Mouse (Mus musculus): Measurements from ENCODE around the gene Abcd2. TPM values are rescaled to one million over a fixed set of nuclear protein-coding genes. Genes with fewer than 3 reads are reported as not detected.
A peak's percentile ranks its signal among the peaks of the same experiment; 100 is the strongest.

Gene Abcd2
- polyA plus RNA-seq, 1 experiment from 2014 or later, result 11.8 TPM

- Histone ChIP-seq H3K36me3 (ENCODE audit: control insufficient read depth, insufficient read depth, low read length) (no peaks in the 10 kb centered on the region), H3K27me3 (ENCODE audit: control insufficient read depth, insufficient read depth, low read length) (no peaks in the 10 kb centered on the region), H3K4me3 (replicated peaks; ENCODE audit: low read depth, low read length) (no peak overlapping the region), H3K9ac (replicated peaks; ENCODE audit: low read length) (no peak overlapping the region), H3K27ac (replicated peaks; ENCODE audit: low read depth, low read length) (no peak overlapping the region), H3K4me1 (ENCODE audit: control insufficient read depth, insufficient read depth, low read length) (no peaks in the 10 kb centered on the region), H3K9me3 (ENCODE audit: control insufficient read depth, low read length) (no peaks in the 10 kb centered on the region), H3K4me2 (ENCODE audit: low read length) (no peak overlapping the region)
- ATAC-seq (ENCODE audit: low FRiP score, low TSS enrichment) (no peak), DNase-seq (no peak)
- WGBS, result 57% methylated on average over 9 of the region's 9 CpGs
Observed at GRCm38 (mm10) chr15:91170602-91171328, 20.8 kb downstream of the Abcd2 start.

- no peaks in the 10 kb centered on the region for H3K36me3 ChIP-seq (ENCODE audit: control insufficient read depth, insufficient read depth, low read length)
- H3K27ac ChIP-seq (replicated peaks; ENCODE audit: low read depth, low read length), result no peak overlapping the region
- no peak overlapping the region for H3K9ac ChIP-seq (replicated peaks; ENCODE audit: low read length)
- no peak overlapping the region for H3K4me3 ChIP-seq (replicated peaks; ENCODE audit: low read depth, low read length)
- ATAC-seq (ENCODE audit: low FRiP score, low TSS enrichment) (no peak), DNase-seq (no peak)
- H3K9me3 ChIP-seq (ENCODE audit: control insufficient read depth, low read length), result no peaks in the 10 kb centered on the region
- no peaks in the 10 kb centered on the region for H3K4me1 ChIP-seq (ENCODE audit: control insufficient read depth, insufficient read depth, low read length)
- no peak overlapping the region for H3K4me2 ChIP-seq (ENCODE audit: low read length)
- 93% methylated on average over 13 of the region's 13 CpGs for WGBS
- no peaks in the 10 kb centered on the region for H3K27me3 ChIP-seq (ENCODE audit: control insufficient read depth, insufficient read depth, low read length)
Observed at GRCm38 (mm10) chr15:91167850-91168562, 23.6 kb downstream of the Abcd2 start.

GRCm38 (mm10) chr15:91165021-91165420 lies 26.6 kb downstream of the Abcd2 start:
- Histone ChIP-seq H3K9me3 (ENCODE audit: control insufficient read depth, low read length) (no peaks in the 10 kb centered on the region), H3K4me1 (ENCODE audit: control insufficient read depth, insufficient read depth, low read length) (no peaks in the 10 kb centered on the region), H3K27me3 (ENCODE audit: control insufficient read depth, insufficient read depth, low read length) (no peaks in the 10 kb centered on the region), H3K27ac (replicated peaks; ENCODE audit: low read depth, low read length) (no peak overlapping the region), H3K4me2 (ENCODE audit: low read length) (no peak overlapping the region), H3K36me3 (ENCODE audit: control insufficient read depth, insufficient read depth, low read length) (no peaks in the 10 kb centered on the region), H3K4me3 (replicated peaks; ENCODE audit: low read depth, low read length) (no peak overlapping the region), H3K9ac (replicated peaks; ENCODE audit: low read length) (no peak overlapping the region; the same call in 1 of the 2 replicates)
- DNase-seq (peak; percentile 79), ATAC-seq (ENCODE audit: low FRiP score, low TSS enrichment) (0 out of 2 replicates have a peak, but pooled peaks have one; percentile 34)
- WGBS, result 2% methylated on average over 5 of the region's 5 CpGs

GRCm38 (mm10) chr15:91163454-91163853 lies 28.1 kb downstream of the Abcd2 start:
- H3K9ac ChIP-seq (replicated peaks; ENCODE audit: low read length), result no peak overlapping the region
- H3K4me1 ChIP-seq (ENCODE audit: control insufficient read depth, insufficient read depth, low read length), result no peaks in the 10 kb centered on the region
- H3K27me3 ChIP-seq (ENCODE audit: control insufficient read depth, insufficient read depth, low read length), result no peaks in the 10 kb centered on the region
- no peak for ATAC-seq (ENCODE audit: low FRiP score, low TSS enrichment)
- no peak overlapping the region for H3K27ac ChIP-seq (replicated peaks; ENCODE audit: low read depth, low read length)
- 94% methylated on average over 2 of the region's 2 CpGs for WGBS
- H3K4me2 ChIP-seq (ENCODE audit: low read length), result no peak overlapping the region
- no peak for DNase-seq
- H3K4me3 ChIP-seq (replicated peaks; ENCODE audit: low read depth, low read length), result no peak overlapping the region
- peaks cover 6% of the 10 kb centered on the region; the same call in 1 of the 2 replicates for H3K36me3 ChIP-seq (ENCODE audit: control insufficient read depth, insufficient read depth, low read length)
- H3K9me3 ChIP-seq (ENCODE audit: control insufficient read depth, low read length), result no peaks in the 10 kb centered on the region

GRCm38 (mm10) chr15:91161153-91161552 lies 30.4 kb downstream of the Abcd2 start:
- H3K4me1 ChIP-seq (ENCODE audit: control insufficient read depth, insufficient read depth, low read length), result no peaks in the 10 kb centered on the region
- H3K9ac ChIP-seq (replicated peaks; ENCODE audit: low read length), result no peak overlapping the region
- peaks cover 1% of the 10 kb centered on the region; the same call in 1 of the 2 replicates for H3K9me3 ChIP-seq (ENCODE audit: control insufficient read depth, low read length)
- 92% methylated on average over 5 of the region's 5 CpGs for WGBS
- ATAC-seq (ENCODE audit: low FRiP score, low TSS enrichment), result no peak
- H3K4me2 ChIP-seq (ENCODE audit: low read length), result no peak overlapping the region
- no peaks in the 10 kb centered on the region for H3K27me3 ChIP-seq (ENCODE audit: control insufficient read depth, insufficient read depth, low read length)
- DNase-seq, result no peak
- H3K27ac ChIP-seq (replicated peaks; ENCODE audit: low read depth, low read length), result no peak overlapping the region
- H3K4me3 ChIP-seq (replicated peaks; ENCODE audit: low read depth, low read length), result no peak overlapping the region
- H3K36me3 ChIP-seq (ENCODE audit: control insufficient read depth, insufficient read depth, low read length), result peaks cover 6% of the 10 kb centered on the region; the same call in 1 of the 2 replicates

- Histone ChIP-seq H3K27me3 (ENCODE audit: control insufficient read depth, insufficient read depth, low read length) (no peaks in the 10 kb centered on the region), H3K4me3 (replicated peaks; ENCODE audit: low read depth, low read length) (no peak overlapping the region), H3K27ac (replicated peaks; ENCODE audit: low read depth, low read length) (no peak overlapping the region), H3K9me3 (ENCODE audit: control insufficient read depth, low read length) (peaks cover 15% of the 10 kb centered on the region; the same call in 1 of the 2 replicates), H3K4me1 (ENCODE audit: control insufficient read depth, insufficient read depth, low read length) (no peaks in the 10 kb centered on the region), H3K4me2 (ENCODE audit: low read length) (no peak overlapping the region), H3K9ac (replicated peaks; ENCODE audit: low read length) (no peak overlapping the region), H3K36me3 (ENCODE audit: control insufficient read depth, insufficient read depth, low read length) (peaks cover 15% of the 10 kb centered on the region)
- WGBS, result 81% methylated on average over 3 of the region's 3 CpGs
- DNase-seq, result peak; percentile 4
- ATAC-seq (ENCODE audit: low FRiP score, low TSS enrichment), result no peak
Observed at GRCm38 (mm10) chr15:91153311-91153710, 38.3 kb downstream of the Abcd2 start.

GRCm38 (mm10) chr15:91152592-91152991 lies 39.0 kb downstream of the Abcd2 start:
- H3K9ac ChIP-seq (replicated peaks; ENCODE audit: low read length), result no peak overlapping the region
- DNase-seq, result peak; percentile 39
- no peak overlapping the region for H3K4me3 ChIP-seq (replicated peaks; ENCODE audit: low read depth, low read length)
- no peaks in the 10 kb centered on the region for H3K27me3 ChIP-seq (ENCODE audit: control insufficient read depth, insufficient read depth, low read length)
- H3K9me3 ChIP-seq (ENCODE audit: control insufficient read depth, low read length), result peaks cover 15% of the 10 kb centered on the region; the same call in 1 of the 2 replicates
- ATAC-seq (ENCODE audit: low FRiP score, low TSS enrichment), result no peak
- no peak overlapping the region for H3K27ac ChIP-seq (replicated peaks; ENCODE audit: low read depth, low read length)
- H3K36me3 ChIP-seq (ENCODE audit: control insufficient read depth, insufficient read depth, low read length), result peaks cover 16% of the 10 kb centered on the region
- WGBS, result 47% methylated on average over 1 of the region's 1 CpGs
- H3K4me1 ChIP-seq (ENCODE audit: control insufficient read depth, insufficient read depth, low read length), result no peaks in the 10 kb centered on the region
- no peak overlapping the region for H3K4me2 ChIP-seq (ENCODE audit: low read length)

- ATAC-seq (ENCODE audit: low FRiP score, low TSS enrichment), result no peak
- Histone ChIP-seq H3K9me3 (ENCODE audit: control insufficient read depth, low read length) (no peaks in the 10 kb centered on the region), H3K27ac (replicated peaks; ENCODE audit: low read depth, low read length) (no peak overlapping the region), H3K4me2 (ENCODE audit: low read length) (no peak overlapping the region), H3K9ac (replicated peaks; ENCODE audit: low read length) (no peak overlapping the region), H3K27me3 (ENCODE audit: control insufficient read depth, insufficient read depth, low read length) (no peaks in the 10 kb centered on the region), H3K4me3 (replicated peaks; ENCODE audit: low read depth, low read length) (no peak overlapping the region), H3K36me3 (ENCODE audit: control insufficient read depth, insufficient read depth, low read length) (no peaks in the 10 kb centered on the region), H3K4me1 (ENCODE audit: control insufficient read depth, insufficient read depth, low read length) (no peaks in the 10 kb centered on the region)
- DNase-seq, result no peak
- 94% methylated on average over 4 of the region's 4 CpGs for WGBS
Observed at GRCm38 (mm10) chr15:91124584-91124983, 67.0 kb downstream of the Abcd2 start.
